Mouse (Mus musculus): ENCODE measurements around the gene Ubl5.

- TF ChIP-seq CTCF (IDR thresholded peaks at IDR 0.05; ENCODE audit: insufficient read depth, low read length) (no peak), POLR2A (IDR thresholded peaks at IDR 0.05; ENCODE audit: borderline replicate concordance, extremely low read depth, low read depth, low read length) (no peak)
These were observed 5.9 kb upstream of the Ubl5 start for GRCm38 (mm10) chr9:20636790-20637189.

Measured in lung, adult 2 months (tissue).